Mouse (Mus musculus): Measurements from ENCODE around the gene Asxl2. TPM values are rescaled to one million over a fixed set of nuclear protein-coding genes. Genes with fewer than 3 reads are reported as not detected.
A peak's percentile ranks its signal among the peaks of the same experiment; 100 is the strongest.

Asxl2 gene
- 16.8 and 18.6 TPM in 2 replicates for polyA plus RNA-seq (2015; fragmentation: Nextera tagmentation; extraction: Ambion mirVana)

- under 1% methylated on average over 53 of the region's 53 CpGs for WGBS
- no peaks in the 10 kb centered on the region for H3K9me3 ChIP-seq
- H3K27me3 ChIP-seq: no peaks in the 10 kb centered on the region
- H3K4me2 ChIP-seq (replicated peaks): peak within 1 kb of the TSS; percentile 66
- H3K4me1 ChIP-seq: peaks cover 22% of the 10 kb centered on the region
- H3K4me3 ChIP-seq: peak within 1 kb of the TSS; percentile 98
- peak within 1 kb of the TSS; percentile 96 for H3K27ac ChIP-seq
- peak; percentile 96 for ATAC-seq (ENCODE audit: low FRiP score, low read depth)
- peak within 1 kb of the TSS; percentile 95 for H3K9ac ChIP-seq
- peaks cover 13% of the 10 kb centered on the region for H3K36me3 ChIP-seq
Measured at GRCm38 (mm10) chr12:3426530-3427034, at the start of gene Asxl2. Asxl2 (plus strand) TSS chr12:3426857.

- peaks cover 61% of the 10 kb centered on the region for H3K36me3 ChIP-seq
- no peaks in the 10 kb centered on the region for H3K9me3 ChIP-seq
- no peak overlapping the region for H3K4me2 ChIP-seq (replicated peaks)
- 18% methylated on average over 3 of the region's 3 CpGs for WGBS
- H3K27ac ChIP-seq: no peak overlapping the region
- ATAC-seq (ENCODE audit: low FRiP score, low read depth): no peak
- H3K27me3 ChIP-seq: no peaks in the 10 kb centered on the region
- no peak overlapping the region for H3K4me3 ChIP-seq
- H3K4me1 ChIP-seq: no peaks in the 10 kb centered on the region
- no peak overlapping the region for H3K9ac ChIP-seq
Measured at GRCm38 (mm10) chr12:3377190-3377589, 49.5 kb upstream of the Asxl2 start.

- Histone ChIP-seq H3K36me3 (peaks cover 65% of the 10 kb centered on the region), H3K4me3 (no peak overlapping the region), H3K4me2 (replicated peaks) (no peak overlapping the region), H3K27ac (no peak overlapping the region), H3K9me3 (no peaks in the 10 kb centered on the region), H3K9ac (no peak overlapping the region), H3K27me3 (no peaks in the 10 kb centered on the region), H3K4me1 (no peaks in the 10 kb centered on the region)
- 83% methylated on average over 5 of the region's 5 CpGs for WGBS
- ATAC-seq (ENCODE audit: low FRiP score, low read depth): no peak
Measured at GRCm38 (mm10) chr12:3377755-3378154, 48.9 kb upstream of the Asxl2 start.

DNA sequence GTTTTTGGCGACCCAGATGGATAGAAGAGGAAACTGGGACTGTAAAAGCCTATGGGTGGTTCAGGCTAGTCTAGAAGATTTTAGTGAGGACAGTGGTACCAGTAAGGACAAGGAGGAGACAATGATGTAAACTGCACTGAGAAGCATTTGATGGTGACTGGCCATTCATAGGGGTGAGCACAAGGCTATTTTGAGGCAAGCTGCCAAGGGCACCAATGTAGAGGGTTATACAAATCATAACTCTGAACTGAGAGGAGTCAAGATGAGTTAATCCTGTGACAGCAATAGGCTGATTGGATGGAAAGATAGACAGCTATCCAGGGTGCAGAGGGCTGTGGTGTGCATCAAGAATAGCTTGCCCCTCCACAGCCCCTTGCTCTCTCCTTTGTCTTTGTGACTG is 41.8 kb upstream of the Asxl2 start:
- 73% methylated on average over 1 of the region's 1 CpGs for WGBS
- Histone ChIP-seq H3K4me1 (no peaks in the 10 kb centered on the region), H3K27me3 (no peaks in the 10 kb centered on the region), H3K9me3 (no peaks in the 10 kb centered on the region), H3K27ac (no peak overlapping the region), H3K4me3 (no peak overlapping the region), H3K9ac (no peak overlapping the region), H3K36me3 (peaks cover 85% of the 10 kb centered on the region), H3K4me2 (replicated peaks) (no peak overlapping the region)
- ATAC-seq (ENCODE audit: low FRiP score, low read depth): no peak

DNA sequence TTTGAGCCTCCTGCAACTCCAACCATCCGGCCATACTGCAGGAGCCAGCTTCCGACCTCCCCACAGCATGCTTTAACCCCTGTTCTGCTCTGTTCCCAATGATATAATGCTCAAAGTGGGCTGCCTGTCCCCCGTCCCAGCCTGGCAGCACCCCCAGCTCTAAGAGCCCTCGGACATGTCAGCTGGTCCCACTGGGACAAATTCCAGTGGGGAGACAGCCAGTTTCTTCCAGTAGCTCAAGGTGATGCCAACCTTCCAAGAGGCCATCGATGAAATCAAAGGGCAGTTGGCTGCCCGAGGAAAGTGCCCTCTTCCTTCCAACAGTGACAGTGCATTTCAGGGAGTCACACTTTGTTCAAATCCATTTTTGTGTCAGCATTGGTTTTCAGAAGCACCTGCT is 41.4 kb upstream of the Asxl2 start:
- Histone ChIP-seq H3K9ac (no peak overlapping the region), H3K4me2 (replicated peaks) (no peak overlapping the region), H3K27ac (no peak overlapping the region), H3K4me3 (no peak overlapping the region), H3K27me3 (no peaks in the 10 kb centered on the region), H3K36me3 (peaks cover 88% of the 10 kb centered on the region), H3K4me1 (no peaks in the 10 kb centered on the region), H3K9me3 (no peaks in the 10 kb centered on the region)
- WGBS: 88% methylated on average over 6 of the region's 6 CpGs
- no peak for ATAC-seq (ENCODE audit: low FRiP score, low read depth)

DNA sequence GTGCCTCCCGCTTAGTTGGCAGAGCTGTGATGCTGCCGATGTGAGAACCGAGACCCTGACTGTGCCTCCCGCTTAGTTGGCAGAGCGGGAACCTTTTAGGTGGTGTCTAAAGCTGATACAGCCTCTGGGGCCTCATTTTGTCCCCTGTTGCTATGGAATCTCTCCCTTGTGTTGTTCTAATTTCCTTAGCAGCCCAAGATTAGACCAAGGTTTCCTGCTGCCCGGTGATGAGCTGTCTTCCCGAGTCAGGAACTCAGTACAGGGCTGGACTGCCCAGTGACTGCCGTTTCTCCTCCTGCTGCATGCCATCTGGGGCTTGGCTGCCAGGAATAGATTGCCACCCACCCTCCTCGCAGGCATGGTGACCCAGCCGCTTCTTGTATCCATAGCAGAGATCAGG is 40.7 kb upstream of the Asxl2 start:
- no peak overlapping the region for H3K9ac ChIP-seq
- H3K27ac ChIP-seq: no peak overlapping the region
- 80% methylated on average over 10 of the region's 10 CpGs for WGBS
- H3K27me3 ChIP-seq: no peaks in the 10 kb centered on the region
- no peaks in the 10 kb centered on the region for H3K4me1 ChIP-seq
- H3K9me3 ChIP-seq: no peaks in the 10 kb centered on the region
- H3K4me3 ChIP-seq: no peak overlapping the region
- no peak overlapping the region for H3K4me2 ChIP-seq (replicated peaks)
- peaks cover 89% of the 10 kb centered on the region for H3K36me3 ChIP-seq
- ATAC-seq (ENCODE audit: low FRiP score, low read depth): no peak

DNA sequence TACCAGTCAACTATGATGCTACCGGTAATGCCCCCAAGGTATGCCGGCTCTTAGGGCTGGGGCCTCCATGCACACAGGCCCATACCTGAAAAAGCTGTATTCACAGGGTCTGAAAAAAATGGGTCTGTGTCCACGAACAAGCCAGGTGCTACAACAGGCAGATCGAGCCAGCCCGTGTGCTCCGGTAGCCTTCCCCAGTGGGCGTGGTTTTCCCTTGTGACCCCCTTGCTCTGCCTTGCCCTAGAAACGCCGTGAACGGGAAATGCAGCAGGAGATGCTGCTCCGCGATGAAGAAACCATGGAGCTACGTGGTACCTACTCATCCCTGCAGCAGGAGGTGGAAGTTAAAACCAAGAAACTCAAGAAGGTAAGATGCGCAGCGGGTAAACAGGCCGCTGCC is 38.8 kb upstream of the Asxl2 start:
- Histone ChIP-seq H3K4me1 (no peaks in the 10 kb centered on the region), H3K27me3 (no peaks in the 10 kb centered on the region)
- 91% methylated on average over 16 of the region's 16 CpGs for WGBS

GRCm38 (mm10) chr12:3389394-3389793 is 37.3 kb upstream of the Asxl2 start:
- ATAC-seq (ENCODE audit: low FRiP score, low read depth): peak; percentile 4; the same call in 1 of the 2 replicates
- Histone ChIP-seq H3K4me1 (no peaks in the 10 kb centered on the region), H3K4me3 (no peak overlapping the region), H3K36me3 (peaks cover 74% of the 10 kb centered on the region), H3K9ac (no peak overlapping the region), H3K9me3 (no peaks in the 10 kb centered on the region), H3K27ac (no peak overlapping the region), H3K4me2 (replicated peaks) (no peak overlapping the region), H3K27me3 (no peaks in the 10 kb centered on the region)
- 96% methylated on average over 12 of the region's 12 CpGs for WGBS

More for the DNA sequence above, 38.8 kb upstream of the Asxl2 start:
- no peak for ATAC-seq (ENCODE audit: low FRiP score, low read depth)
- H3K4me2 ChIP-seq (replicated peaks): no peak overlapping the region
- no peak overlapping the region for H3K27ac ChIP-seq
- H3K9ac ChIP-seq: no peak overlapping the region
- H3K36me3 ChIP-seq: peaks cover 75% of the 10 kb centered on the region
- H3K9me3 ChIP-seq: no peaks in the 10 kb centered on the region
- H3K4me3 ChIP-seq: no peak overlapping the region

GRCm38 (mm10) chr12:3390071-3390470 is 36.6 kb upstream of the Asxl2 start:
- H3K4me3 ChIP-seq: no peak overlapping the region
- H3K9ac ChIP-seq: no peak overlapping the region
- no peak for ATAC-seq (ENCODE audit: low FRiP score, low read depth)
- WGBS: 98% methylated on average over 2 of the region's 2 CpGs
- H3K4me1 ChIP-seq: no peaks in the 10 kb centered on the region
- H3K9me3 ChIP-seq: no peaks in the 10 kb centered on the region
- H3K27me3 ChIP-seq: no peaks in the 10 kb centered on the region
- H3K27ac ChIP-seq: no peak overlapping the region
- peaks cover 75% of the 10 kb centered on the region for H3K36me3 ChIP-seq
- H3K4me2 ChIP-seq (replicated peaks): no peak overlapping the region

DNA sequence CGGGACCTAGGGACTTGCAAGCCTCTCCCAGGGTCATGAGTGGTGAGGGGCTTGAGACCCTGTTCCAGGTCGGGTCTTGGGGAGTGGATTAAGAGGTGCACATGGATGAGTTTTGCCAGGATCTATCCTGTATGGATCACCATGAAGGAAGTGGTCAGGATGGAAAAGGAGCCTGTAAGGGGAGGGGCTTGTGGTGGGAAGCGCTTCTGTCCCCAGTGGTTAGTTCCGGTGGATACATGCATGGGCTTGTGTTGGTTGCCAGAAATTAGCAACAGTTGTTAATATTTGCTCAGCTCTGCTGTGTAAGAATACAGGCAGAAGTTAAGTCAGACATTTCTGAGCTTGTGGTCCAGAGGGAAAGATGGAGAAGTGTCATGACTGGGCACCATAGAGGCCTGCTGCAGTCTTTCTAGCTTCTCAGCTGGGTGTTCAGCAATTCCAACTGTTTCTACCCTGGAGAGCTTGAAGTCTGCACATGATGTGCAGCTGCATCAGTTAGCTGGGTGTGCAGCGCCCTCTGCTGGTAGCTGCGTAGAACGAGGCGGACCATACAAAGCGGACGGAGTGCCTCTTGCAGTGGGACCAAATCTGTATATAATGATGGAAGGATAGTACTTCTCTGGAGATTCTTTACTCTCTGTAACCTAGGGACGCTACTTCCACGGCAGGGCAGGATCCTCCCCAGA is 35.9 kb upstream of the Asxl2 start:
- Histone ChIP-seq H3K4me2 (replicated peaks) (no peak overlapping the region), H3K9me3 (no peaks in the 10 kb centered on the region), H3K9ac (no peak overlapping the region), H3K36me3 (peaks cover 69% of the 10 kb centered on the region), H3K27ac (no peak overlapping the region), H3K4me1 (no peaks in the 10 kb centered on the region), H3K27me3 (no peaks in the 10 kb centered on the region), H3K4me3 (no peak overlapping the region)
- 34% methylated on average over 12 of the region's 12 CpGs for WGBS
- peak; percentile 66; the same call in 1 of the 2 replicates for ATAC-seq (ENCODE audit: low FRiP score, low read depth)

DNA sequence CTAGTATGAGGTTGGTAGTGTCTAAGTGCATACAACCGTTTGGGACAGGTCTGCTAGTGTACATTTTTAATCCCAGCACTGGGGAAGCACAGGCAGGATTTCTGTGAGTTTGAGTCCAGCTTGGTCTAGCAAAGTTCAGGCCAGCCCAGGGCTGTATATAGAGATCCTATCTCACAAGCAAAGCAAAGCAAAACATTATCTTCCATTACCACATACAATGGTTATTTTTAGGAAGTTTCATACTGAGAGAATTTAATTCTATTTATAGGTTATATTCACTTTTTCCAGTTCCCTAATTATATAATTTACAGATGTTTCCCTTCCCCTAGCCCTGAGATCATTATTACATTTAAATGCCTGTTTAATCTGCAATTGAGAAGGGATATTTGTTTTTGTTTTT is 35.4 kb upstream of the Asxl2 start:
- Histone ChIP-seq H3K4me2 (replicated peaks) (no peak overlapping the region), H3K9ac (no peak overlapping the region), H3K27me3 (no peaks in the 10 kb centered on the region), H3K36me3 (peaks cover 63% of the 10 kb centered on the region), H3K4me3 (no peak overlapping the region), H3K9me3 (no peaks in the 10 kb centered on the region), H3K4me1 (no peaks in the 10 kb centered on the region), H3K27ac (no peak overlapping the region)
- ATAC-seq (ENCODE audit: low FRiP score, low read depth): no peak
- WGBS: 67% methylated on average over 1 of the region's 1 CpGs

GRCm38 (mm10) chr12:3393140-3393539 is 33.5 kb upstream of the Asxl2 start:
- H3K36me3 ChIP-seq: peaks cover 59% of the 10 kb centered on the region
- H3K4me2 ChIP-seq (replicated peaks): no peak overlapping the region
- ATAC-seq (ENCODE audit: low FRiP score, low read depth): no peak
- no peak overlapping the region for H3K9ac ChIP-seq
- H3K27me3 ChIP-seq: no peaks in the 10 kb centered on the region
- no peaks in the 10 kb centered on the region for H3K4me1 ChIP-seq
- no peak overlapping the region for H3K27ac ChIP-seq
- WGBS: 82% methylated on average over 4 of the region's 4 CpGs
- H3K9me3 ChIP-seq: no peaks in the 10 kb centered on the region
- H3K4me3 ChIP-seq: no peak overlapping the region

DNA sequence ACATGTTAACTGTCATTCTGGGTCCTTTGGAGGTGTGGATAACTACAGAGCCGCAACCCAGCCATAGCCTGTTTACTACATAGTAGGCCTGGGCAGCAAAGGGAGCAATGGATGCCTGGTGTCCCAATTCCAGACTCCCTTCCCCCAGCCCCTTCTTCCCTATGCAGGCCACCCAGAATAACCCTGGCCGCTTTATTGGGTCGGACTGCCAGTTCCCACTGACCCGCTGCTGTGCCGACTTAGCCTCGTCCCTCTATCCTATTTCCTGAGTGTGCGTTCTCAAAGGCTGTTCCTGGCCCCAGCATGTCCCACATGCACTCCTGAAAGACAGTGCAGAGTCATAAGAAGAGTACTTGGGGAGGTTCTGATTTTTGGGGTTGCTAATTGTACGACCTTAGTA is 29.7 kb upstream of the Asxl2 start:
- Histone ChIP-seq H3K9me3 (no peaks in the 10 kb centered on the region), H3K9ac (no peak overlapping the region), H3K27me3 (no peaks in the 10 kb centered on the region), H3K4me2 (replicated peaks) (no peak overlapping the region), H3K27ac (no peak overlapping the region), H3K4me1 (no peaks in the 10 kb centered on the region), H3K36me3 (peaks cover 66% of the 10 kb centered on the region), H3K4me3 (no peak overlapping the region)
- WGBS: 89% methylated on average over 8 of the region's 8 CpGs
- no peak for ATAC-seq (ENCODE audit: low FRiP score, low read depth)
